Mouse (Mus musculus) intestine, postnatal 0 days (tissue): ENCODE measurements around the gene Slc39a3. TPM values are rescaled to one million over a fixed set of nuclear protein-coding genes. Genes with fewer than 3 reads are reported as not detected.
"Not testable (repeated sequence)": the region's sequence is repeated elsewhere in the genome, so short reads cannot be mapped to it uniquely, and the experiment has no call there.

Experiments used
- ATAC-seq: fragments of 200-750 bp; cut with Nextera tagmentation; 2 replicates; pipeline ENCODE4 v1.8.0; 2017; ENCODE audit warnings: mild to moderate bottlenecking, moderate TSS enrichment, moderate library complexity
- H3K27ac ChIP-seq: fragments of 300-500 bp; sonication (generic); 2 replicates; pipeline ENCODE4 v1.5.1; 2014; ENCODE audit warnings: mild to moderate bottlenecking, low read depth, low read length, moderate library complexity
- H3K27me3 ChIP-seq: fragments of 300-500 bp; sonication (generic); replicated peaks from 2 replicates; pipeline ENCODE4 v1.6.1; 2014; ENCODE audit warnings: low read length, mixed read lengths; ENCODE audit not compliant: control insufficient read depth, insufficient read depth
- H3K36me3 ChIP-seq: fragments of 300-500 bp; sonication (generic); 2 replicates; pipeline ENCODE4 v1.6.1; 2014; ENCODE audit warnings: mild to moderate bottlenecking, moderate library complexity; ENCODE audit not compliant: control insufficient read depth, insufficient read depth
- H3K4me1 ChIP-seq: fragments of 300-500 bp; sonication (generic); replicated peaks from 2 replicates; pipeline ENCODE4 v1.6.1; 2014; ENCODE audit warnings: antibody characterized with exemption, low read length, mixed read lengths; ENCODE audit not compliant: control insufficient read depth, insufficient read depth
- H3K4me2 ChIP-seq: fragments of 300-500 bp; sonication (generic); replicated peaks from 2 replicates; pipeline ENCODE4 v1.6.1; 2014; ENCODE audit warnings: low read depth, mild to moderate bottlenecking, moderate library complexity
- H3K4me3 ChIP-seq: fragments of 300-500 bp; sonication (generic); 2 replicates; pipeline ENCODE4 v1.5.1; 2014; ENCODE audit warnings: low read depth, low read length
- H3K9ac ChIP-seq: fragments of 300-500 bp; sonication (generic); 2 replicates; pipeline ENCODE4 v1.6.1; 2014; ENCODE audit warnings: mild to moderate bottlenecking, low read depth, low read length
- H3K9me3 ChIP-seq: fragments of 300-500 bp; sonication (generic); 2 replicates; pipeline ENCODE4 v1.6.1; 2016; ENCODE audit warnings: mixed run types; ENCODE audit not compliant: control insufficient read depth
- CTCF ChIP-seq: sonication (generic); IDR thresholded peaks from 2 replicates; pipeline ENCODE4 v1.5.1; 2016; ENCODE audit warnings: low read depth, mild to moderate bottlenecking, control low read depth, antibody characterized with exemption, moderate library complexity
- WGBS: fragments of 180-500 bp; shearing (Covaris S2); extraction: QIAGEN DNeasy Blood & Tissue Kit; methylation state at CpG from one replicate; pipeline ENCODE4 v1.1.7; 2014; 5-methylcytosine and 5-hydroxymethylcytosine counted together
- polyA plus RNA-seq: library from polyadenylated mRNA; unstranded; fragments of >200 nt; fragmentation: Nextera tagmentation; extraction: Ambion mirVana; gene quantifications from 2 replicates; pipeline ENCODE4 v1.2.1, GENCODE M21; 2015

Gene Slc39a3
- polyA plus RNA-seq, 1 experiment from 2014 or later: 11.1 TPM

DNA sequence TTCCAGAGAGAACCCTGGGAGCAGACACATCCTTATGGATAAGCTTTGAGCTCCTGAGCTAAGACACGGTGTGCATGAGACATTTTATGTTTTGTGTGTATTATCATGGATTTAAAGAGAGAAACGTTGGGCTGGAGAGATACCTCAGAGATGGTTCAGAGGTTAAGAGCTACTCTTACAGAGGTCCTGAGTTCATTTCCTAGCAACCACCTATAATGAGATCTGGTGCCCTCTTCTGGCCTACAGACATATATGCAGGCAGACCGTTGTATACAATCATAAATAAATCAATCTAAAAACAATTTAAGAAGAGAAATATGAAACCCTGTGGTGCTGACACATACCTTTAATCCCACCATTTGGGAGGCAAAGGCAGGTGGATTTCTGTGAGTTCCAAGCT is 46.2 kb downstream of the Slc39a3 start:
- Histone ChIP-seq H3K4me2 (no peak overlapping the region), H3K27me3 (0 out of 2 replicates have a peak, but pooled peaks cover 3% of the 10 kb centered on the region), H3K9me3 (no peaks in the 10 kb centered on the region), H3K36me3 (no peaks in the 10 kb centered on the region), H3K4me1 (no peaks in the 10 kb centered on the region), H3K4me3 (no peak overlapping the region), H3K27ac (no peak overlapping the region), H3K9ac (no peak overlapping the region)
- TF ChIP-seq CTCF: peak; percentile 75
- 12% methylated on average over 3 of the region's 3 CpGs for WGBS
- no peak for ATAC-seq

DNA sequence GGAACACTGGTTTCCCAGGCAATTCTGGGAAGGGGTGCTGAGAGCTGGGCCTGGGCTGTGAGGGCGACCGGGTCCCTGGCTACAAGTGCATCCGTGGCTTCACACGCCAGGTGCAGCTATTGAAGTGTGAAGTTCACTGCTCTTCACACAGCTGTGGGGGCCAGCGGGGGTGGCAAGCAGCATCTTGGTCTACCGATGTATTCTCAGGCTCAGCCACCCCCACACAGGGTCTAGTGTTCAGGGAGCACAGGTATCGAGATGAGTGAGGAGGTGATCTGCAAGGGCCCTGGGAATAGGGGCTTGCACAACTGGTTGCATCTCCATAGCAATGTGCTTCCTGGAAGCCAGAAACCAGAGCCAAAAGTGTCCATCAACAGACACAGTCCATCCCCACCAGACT is 46.8 kb downstream of the Slc39a3 start:
- H3K9me3 ChIP-seq: no peaks in the 10 kb centered on the region

DNA sequence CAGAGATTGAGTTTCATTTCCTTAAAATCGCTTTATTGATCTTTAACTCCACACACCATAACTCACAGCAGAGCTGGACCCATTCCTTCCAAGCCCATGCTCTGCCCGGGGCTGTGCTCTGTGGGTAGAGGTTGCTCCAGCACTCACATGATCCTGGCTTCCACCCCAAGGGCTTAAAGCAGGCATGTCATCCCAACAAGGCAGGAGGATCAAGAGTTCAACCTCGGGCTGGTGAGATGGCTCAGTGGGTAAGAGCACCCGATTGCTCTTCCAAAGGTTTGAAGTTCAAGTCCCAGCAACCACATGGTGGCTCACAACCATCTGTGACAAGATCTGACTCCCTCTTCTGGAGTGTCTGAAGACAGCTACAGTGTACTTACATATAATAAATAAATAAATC is 47.4 kb downstream of the Slc39a3 start:
- not testable (repeated sequence) for H3K4me2 ChIP-seq, H3K27ac ChIP-seq, H3K9me3 ChIP-seq, H3K27me3 ChIP-seq, H3K4me1 ChIP-seq, H3K36me3 ChIP-seq, H3K4me3 ChIP-seq, H3K9ac ChIP-seq, ATAC-seq
- 52% methylated on average over 4 of the region's 4 CpGs for WGBS

More for the DNA sequence above, 46.8 kb downstream of the Slc39a3 start:
- H3K4me1 ChIP-seq: peaks cover 2% of the 10 kb centered on the region; the same call in 1 of the 2 replicates
- H3K4me2 ChIP-seq: no peak overlapping the region
- H3K36me3 ChIP-seq: no peaks in the 10 kb centered on the region
- H3K27me3 ChIP-seq: 0 out of 2 replicates have a peak, but pooled peaks cover 3% of the 10 kb centered on the region
- no peak for TF ChIP-seq CTCF
- no peak overlapping the region for H3K27ac ChIP-seq
- H3K9ac ChIP-seq: no peak overlapping the region
- 71% methylated on average over 7 of the region's 7 CpGs for WGBS
- H3K4me3 ChIP-seq: no peak overlapping the region
- no peak for ATAC-seq

DNA sequence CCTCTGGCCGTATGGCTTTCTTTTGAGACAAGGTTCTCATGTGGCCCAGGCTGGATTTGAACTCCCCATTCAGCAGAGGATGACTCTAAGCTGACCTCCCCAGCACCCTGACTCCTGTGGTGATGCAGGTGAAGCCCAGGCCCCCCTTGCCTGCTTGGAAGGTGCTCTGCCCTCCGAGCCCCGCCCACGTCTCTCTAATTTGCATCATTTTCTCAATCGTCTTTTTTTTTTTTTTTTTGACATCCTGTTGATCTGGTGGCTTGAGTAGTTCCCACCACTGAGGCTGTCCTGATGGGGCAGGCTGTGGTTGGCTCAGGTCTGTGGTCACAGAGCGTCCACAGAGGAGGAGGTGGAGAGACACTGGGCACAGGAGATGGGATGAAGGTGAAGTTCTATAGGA is 47.8 kb downstream of the Slc39a3 start:
- ATAC-seq: no peak
- no peak for TF ChIP-seq CTCF
- Histone ChIP-seq H3K4me1 (peaks cover 2% of the 10 kb centered on the region; the same call in 1 of the 2 replicates), H3K9ac (no peak overlapping the region), H3K36me3 (no peaks in the 10 kb centered on the region), H3K4me3 (no peak overlapping the region), H3K27me3 (0 out of 2 replicates have a peak, but pooled peaks cover 2% of the 10 kb centered on the region), H3K9me3 (no peaks in the 10 kb centered on the region), H3K4me2 (no peak overlapping the region), H3K27ac (no peak overlapping the region)
- 66% methylated on average over 6 of the region's 6 CpGs for WGBS

DNA sequence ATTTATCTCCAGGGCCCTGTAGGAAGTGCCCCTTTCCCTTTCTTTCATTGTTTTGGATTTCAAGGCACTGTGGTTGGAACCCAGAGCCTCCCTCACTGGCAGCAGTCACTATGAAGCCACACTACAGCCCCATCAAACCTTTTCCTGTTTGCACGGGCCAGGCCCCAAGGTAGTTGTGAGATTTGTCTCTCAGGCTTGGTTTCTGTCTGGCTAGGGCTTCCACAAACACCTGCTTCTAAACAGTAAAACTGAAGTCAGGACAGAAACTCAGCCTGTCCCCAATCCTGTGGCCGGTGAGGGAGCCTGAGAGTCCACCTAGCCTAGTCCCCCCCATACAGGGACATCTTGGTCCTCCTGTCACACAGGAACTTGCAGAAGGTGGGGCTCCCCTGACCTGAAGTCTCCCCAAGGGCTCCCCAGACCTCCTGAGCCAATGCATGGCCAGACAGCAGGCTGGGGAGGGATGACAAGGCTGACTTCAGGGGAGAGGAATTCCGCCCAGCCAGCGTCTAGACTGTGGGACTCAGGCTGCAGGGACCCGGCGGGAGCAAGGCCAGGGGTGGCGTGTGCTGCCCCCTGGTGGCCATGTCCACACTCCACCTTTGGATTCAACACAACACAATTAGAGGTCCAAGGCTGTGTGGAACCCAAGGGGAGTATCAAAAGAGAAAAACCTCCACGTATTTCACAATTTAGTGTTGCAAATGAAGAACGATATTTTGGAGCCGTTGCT is 49.4 kb downstream of the Slc39a3 start:
- peak; percentile 100 for TF ChIP-seq CTCF
- peaks cover 2% of the 10 kb centered on the region; the same call in 1 of the 2 replicates for H3K4me1 ChIP-seq
- H3K4me3 ChIP-seq: no peak overlapping the region
- H3K27ac ChIP-seq: no peak overlapping the region
- no peaks in the 10 kb centered on the region for H3K36me3 ChIP-seq
- peak; percentile 62 for ATAC-seq
- no peak overlapping the region for H3K4me2 ChIP-seq
- H3K9ac ChIP-seq: no peak overlapping the region
- no peaks in the 10 kb centered on the region for H3K27me3 ChIP-seq
- no peaks in the 10 kb centered on the region for H3K9me3 ChIP-seq
- WGBS: 13% methylated on average over 10 of the region's 10 CpGs

DNA sequence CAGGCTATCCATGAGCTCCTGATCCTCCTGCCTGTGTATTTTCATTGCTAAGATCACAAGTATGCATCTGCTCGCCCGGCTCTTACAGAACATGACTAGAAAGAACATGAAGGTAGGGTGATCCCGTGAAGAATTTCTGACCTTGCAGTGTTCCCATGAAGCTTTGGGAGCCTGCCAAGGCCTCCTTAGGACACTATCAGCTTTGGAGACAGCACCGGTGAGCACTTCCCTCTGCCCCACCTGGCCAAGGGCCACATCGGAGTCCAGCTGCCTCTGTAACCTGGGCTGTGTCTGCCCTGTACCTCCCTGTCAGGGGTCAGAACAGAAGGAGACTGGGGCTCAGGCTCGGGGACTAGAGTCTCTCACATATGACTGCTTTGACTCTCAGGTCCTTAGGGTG is 50.5 kb downstream of the Slc39a3 start:
- TF ChIP-seq CTCF: no peak
- WGBS: 41% methylated on average over 6 of the region's 6 CpGs
- H3K4me2 ChIP-seq: no peak overlapping the region
- H3K27me3 ChIP-seq: no peaks in the 10 kb centered on the region
- no peaks in the 10 kb centered on the region for H3K36me3 ChIP-seq
- no peaks in the 10 kb centered on the region for H3K9me3 ChIP-seq
- no peak overlapping the region for H3K4me3 ChIP-seq
- H3K9ac ChIP-seq: no peak overlapping the region
- H3K27ac ChIP-seq: no peak overlapping the region; the same call in 1 of the 2 replicates
- peak; percentile 15; the same call in 1 of the 2 replicates for ATAC-seq
- H3K4me1 ChIP-seq: peaks cover 2% of the 10 kb centered on the region; the same call in 1 of the 2 replicates
